Mouse (Mus musculus) CD4-positive helper T cell, adult 2 months (primary cell): ENCODE data around the gene Tacc3.

ENCODE experiments used
- DNase-seq: peaks from one replicate; pipeline ENCODE4 v3.0.0-alpha.2; 2012; ENCODE audit warnings: low read depth, missing footprints, low spot score

Gene Tacc3

DNA sequence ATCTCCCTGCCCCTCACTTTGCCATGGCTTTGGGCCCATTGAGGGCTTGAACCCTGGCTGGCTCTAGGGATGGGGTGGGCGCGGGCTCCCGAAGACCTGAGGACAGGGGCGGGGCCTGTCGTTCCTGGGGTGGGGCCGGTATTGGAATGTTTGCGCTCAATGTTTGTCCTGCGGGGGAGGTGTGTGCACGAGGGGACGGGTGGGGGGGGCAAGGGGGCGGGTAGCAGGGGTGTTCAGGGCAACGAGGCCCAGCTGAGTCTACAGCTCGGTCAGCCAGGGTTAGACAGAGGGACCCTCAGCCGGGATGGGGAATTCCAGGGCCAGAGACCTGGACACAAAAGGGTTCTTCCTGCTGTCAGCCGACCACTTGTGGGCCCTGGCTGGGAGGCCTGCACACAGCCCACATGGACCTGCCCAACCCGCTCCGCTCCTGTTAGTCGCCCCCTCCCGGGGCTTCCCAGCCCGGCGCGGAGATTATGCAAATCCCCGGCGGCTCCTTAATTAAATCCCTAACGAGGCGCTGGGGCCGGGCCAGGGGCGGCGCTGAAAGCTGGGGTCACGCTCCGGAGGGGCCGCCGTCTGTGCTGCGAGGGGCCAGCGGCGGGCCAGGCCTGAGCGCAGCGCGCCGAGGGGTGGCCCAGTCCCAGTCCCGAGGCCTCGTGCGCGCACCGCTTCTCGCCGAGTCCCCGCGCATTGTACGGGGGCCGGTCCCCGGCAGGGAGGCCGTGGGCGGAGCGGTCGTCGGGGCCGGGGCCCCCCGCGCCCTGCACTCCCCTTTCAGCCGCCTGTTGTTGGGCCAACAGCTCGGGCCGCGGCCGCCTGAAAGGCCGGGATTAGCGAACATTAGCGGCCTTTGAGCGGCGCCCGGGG is 37.2 kb downstream of the Tacc3 start:
- no peak for DNase-seq

DNA sequence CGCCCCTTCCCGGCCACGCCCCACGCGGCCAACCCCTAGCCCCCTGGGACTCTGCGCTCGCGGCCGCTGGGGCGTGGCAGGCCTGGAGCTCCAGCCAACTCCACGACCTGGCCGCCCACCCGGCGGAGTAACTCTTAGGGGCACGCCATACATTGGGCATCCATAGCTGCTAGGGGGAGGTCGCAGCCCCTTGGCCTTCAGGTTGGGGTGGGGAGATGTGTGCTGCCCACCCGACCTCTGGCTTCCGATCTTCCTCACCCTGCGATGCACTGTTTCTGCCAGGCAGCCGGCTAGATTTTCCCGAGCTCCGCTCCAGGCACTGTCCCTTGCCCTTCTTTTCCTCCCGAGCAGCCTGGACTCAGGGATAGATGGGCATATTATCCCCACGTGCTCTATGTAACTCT is 37.8 kb downstream of the Tacc3 start:
- no peak for DNase-seq

DNA sequence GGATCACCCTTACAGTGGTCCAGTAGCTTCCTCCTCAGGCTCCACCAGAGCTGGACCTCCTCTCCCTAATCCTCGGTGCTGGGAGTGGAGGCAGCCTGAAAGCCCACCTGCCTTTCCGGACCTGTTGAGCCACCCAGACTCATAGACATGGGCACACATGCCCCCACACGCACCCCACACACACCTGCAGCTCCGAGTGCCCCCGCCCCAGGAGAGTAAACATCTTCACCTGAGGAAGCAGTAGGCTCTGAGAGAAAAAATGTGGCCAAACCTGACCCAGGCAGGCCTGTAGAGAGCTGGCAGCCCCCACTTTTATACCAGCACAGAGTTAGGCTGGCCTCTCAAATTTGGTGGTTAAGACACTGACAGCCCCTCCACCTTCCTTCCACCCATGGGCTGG is 38.5 kb downstream of the Tacc3 start:
- DNase-seq, result no peak

DNA sequence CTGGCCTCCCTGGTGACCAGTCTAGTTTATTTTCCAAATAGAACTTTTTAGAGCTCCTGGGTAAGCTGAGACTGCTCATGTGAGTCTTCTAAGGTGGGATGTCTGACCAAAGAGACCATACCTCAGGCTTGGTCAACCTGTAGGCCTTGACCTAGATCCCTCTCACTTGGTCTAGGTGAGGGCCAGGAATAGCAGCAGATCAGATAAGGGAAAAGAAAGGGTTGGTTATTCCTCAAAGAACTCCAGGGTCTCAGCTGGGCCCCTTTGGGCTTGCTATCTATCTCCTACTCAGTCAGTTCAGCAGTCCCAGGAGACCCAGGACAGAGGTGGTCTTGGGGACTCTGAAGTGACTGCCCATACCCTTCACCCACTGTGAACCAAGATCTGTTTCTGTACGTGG is 39.6 kb downstream of the Tacc3 start:
- DNase-seq, result no peak

DNA sequence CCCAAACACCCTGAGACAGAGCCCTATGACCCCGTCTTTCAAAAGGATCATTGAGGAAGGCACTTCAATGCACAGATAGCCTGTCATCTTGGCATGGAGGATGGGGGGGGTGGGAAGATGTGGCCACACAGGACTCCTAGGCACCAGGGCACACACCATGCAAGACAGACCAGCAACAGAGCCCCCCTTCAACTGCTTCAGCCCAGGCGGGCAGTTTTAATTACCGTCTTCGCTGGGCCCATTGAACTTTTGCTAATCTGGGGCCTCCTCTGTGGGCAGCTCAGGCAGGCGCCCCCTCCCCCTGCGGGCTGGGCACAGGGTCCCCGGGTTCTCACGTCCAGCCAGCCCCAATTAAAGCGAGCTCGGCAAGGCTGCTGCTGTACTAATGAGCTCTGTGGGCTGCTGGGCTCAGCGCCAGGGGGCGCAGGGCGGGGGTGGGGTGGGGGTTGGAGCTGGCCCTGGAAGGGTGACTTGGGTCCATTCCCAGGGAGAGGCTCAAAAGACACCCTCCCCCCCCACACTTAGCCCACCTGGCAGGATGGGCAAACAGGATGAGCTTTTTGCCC is 40.1 kb downstream of the Tacc3 start:
- no peak for DNase-seq

DNA sequence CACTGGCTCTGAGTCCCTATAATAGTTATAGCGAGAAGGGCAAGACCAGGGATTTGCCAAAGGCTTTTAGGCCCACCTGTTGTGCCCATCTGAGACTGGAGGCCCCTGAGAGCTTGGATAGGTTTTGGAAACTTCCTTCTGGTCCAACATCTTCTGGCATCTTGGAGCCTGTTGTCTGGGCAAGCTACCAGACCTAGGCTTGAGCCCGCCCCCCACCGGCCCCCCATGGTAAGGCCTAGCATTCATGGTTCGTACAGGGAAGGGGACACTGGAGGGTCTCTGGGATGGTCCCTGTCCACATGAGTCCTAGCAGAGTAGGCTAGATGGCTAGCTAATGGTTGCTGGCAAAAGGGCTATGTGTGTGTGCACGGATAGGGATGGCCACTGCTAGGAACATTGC is 40.7 kb downstream of the Tacc3 start:
- no peak for DNase-seq

DNA sequence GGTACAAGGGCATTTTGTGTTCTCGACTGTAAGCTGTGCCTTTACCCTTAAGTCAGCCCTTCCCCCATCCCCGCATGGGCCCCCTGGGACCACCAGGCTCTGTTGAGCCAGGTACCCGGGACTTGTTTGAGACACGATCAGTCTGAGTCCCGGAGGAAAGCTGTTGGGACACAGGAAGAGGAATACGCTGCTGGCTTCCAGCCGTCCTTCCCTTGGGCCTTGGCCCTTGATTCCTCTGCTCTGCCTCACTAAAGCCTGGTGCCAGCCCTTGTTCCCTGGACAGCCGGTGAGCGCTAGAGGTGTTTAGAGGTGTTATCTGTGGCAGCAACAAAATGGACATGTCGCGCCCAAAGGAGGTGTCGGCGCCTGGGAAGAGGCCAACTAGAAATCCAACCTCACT is 42.1 kb downstream of the Tacc3 start:
- no peak for DNase-seq

DNA sequence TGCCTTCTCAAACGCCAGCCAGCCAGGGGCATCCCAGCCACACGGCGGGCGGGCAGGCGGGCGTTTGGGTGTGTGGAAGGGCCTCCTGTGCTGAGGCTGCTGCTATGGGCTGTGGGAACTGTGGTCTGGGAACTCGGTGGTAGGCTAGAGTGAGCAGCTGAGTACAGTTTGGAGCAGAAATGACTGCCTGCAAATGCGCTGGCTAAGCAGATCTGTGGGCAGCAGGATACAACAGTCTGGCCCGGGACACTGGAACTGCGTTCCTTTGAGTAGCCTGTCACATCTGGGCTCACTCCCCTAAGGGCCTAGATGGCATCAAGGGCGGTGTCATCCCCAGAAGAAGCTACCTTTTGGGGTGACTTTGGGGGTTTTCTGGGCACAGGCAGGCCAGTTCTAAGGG is 43.9 kb downstream of the Tacc3 start:
- DNase-seq, result no peak

DNA sequence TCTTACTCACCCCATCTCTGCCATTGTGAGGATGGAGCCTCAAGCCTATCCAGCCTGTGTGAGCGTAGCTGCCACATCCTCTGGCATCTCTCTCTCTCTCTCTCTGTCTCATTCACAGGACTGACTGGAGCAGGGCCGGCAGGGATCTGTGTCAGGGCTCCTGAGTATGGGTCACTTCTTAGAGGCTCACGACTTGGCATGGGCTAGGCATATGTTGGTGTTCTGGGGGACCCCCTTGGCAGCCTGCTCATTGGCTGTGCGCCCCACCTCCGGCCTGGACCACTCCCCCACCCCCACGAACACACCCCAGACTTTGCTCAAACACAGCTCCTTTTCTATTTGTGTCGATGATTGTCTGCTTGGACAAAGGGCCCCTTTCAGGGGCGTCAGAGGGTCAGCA is 46.1 kb downstream of the Tacc3 start:
- DNase-seq, result no peak

DNA sequence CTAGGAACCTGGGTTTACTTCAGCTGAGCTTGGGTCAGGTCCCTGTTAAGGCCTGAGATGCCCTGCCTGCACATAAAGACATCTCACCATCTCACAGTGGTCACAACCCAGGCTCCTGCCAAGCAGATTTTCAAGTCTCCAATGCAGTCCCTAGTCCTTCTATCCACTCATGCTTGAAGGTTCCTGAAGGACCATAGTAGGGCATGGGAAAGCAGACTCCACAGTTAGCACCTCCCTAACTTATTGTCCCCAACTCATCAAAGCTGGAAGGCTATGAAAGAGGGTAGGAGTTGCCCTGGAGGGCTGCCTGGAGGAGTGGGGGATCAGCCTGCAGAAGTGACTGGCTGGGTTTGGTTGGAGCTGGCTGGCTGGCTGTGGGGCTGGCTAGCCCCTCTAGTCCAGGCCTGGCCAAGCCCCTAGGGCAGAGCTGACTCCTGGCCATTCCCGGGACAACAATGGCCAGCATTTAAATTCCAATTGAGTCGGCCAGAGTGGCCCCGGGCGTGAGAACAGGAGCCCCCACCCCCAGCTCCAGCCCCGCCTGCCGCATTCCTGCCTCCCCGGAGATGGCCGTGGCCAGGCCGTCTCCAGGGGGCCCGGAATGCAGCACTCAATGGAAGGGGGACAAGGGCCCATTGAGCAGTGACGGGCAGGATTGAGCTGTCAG is 47.1 kb downstream of the Tacc3 start:
- DNase-seq, result no peak

DNA sequence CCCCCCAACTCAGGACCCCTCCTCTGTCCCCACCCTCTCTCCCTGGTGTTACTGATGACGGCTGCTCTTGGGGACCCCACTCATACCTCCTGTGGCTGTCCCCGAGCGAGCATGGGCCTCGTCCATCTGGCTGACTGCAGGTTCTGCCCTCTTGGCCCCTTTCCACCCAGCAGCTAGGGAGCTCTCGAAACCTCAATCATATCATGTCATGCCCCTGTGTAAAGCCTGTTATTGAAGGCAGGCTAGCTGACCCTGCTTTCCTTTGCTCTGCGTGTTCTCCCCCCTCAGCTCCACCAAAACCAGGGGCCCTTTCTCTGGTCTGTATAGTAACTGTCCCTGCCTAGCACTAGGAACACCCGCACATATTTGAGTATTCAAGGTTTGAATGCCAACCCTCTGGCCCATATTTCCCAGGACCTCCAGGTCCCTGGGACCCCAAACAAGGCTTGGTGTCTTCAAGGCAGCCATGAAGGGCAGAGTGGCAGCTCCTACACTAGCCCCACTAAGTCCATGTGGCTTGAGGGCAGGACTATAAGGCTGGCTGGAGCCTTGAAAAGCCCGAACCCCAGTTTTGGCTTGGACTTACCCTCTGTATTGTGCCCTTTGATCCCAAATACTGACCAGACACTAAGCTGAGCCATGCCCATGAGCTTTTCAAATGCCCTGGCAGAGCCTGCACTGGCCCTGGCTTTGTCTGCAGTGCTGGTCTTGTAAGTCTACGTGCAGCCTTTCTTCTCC is 47.9 kb downstream of the Tacc3 start:
- DNase-seq, result no peak

DNA sequence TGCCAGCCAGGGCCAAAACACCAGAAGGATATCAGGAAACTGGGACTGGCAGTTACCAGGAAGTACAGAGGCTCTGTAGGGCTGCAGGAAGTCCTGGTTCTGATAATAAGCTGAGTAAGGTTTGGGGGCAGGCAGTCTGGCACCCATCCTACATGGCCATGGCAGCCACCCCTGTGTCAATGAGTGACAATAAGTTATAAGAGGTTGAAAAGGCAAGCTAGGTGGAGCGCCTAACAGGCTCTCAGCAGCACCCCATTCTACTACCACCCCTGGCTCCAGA is 48.4 kb downstream of the Tacc3 start:
- DNase-seq, result no peak

DNA sequence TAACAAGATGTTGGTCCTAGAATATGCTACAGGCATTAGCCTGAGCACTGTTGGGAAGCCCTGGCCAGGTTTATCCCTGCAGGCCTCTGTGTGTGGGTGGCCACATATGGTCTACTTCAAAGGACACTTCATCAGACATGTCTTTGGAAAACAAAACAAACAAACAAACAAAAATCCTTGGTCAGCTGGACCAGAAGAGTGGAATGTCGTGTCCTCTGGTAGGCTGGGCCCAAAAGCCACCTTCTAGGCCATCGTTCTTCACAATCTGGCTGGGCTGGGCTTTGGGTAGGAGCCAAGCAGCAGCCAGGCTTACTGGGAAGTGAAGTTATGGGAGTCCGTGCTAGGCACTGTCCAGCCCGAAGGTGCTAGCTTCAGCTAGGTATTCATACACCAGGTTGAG is 49.2 kb downstream of the Tacc3 start:
- no peak for DNase-seq

DNA sequence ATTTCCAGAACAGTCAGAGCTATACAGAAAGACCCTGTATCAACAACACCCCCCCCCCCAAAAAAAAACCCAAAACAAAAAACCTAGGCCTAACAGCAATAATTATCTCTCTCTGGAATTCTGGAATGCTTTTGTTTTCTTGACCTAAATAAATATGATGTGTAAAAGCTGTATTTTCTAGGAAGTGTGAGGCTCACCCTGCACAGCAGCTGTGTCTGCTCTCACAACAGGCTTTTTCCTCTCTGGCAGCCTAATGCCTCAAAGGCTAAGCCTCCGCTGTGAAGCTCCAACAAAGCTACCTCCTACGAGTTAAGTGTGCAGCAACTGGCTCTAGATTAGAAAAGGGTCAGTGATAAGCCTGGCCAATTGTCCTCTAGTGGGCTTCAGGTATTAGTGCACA is 51.1 kb downstream of the Tacc3 start:
- DNase-seq, result no peak

DNA sequence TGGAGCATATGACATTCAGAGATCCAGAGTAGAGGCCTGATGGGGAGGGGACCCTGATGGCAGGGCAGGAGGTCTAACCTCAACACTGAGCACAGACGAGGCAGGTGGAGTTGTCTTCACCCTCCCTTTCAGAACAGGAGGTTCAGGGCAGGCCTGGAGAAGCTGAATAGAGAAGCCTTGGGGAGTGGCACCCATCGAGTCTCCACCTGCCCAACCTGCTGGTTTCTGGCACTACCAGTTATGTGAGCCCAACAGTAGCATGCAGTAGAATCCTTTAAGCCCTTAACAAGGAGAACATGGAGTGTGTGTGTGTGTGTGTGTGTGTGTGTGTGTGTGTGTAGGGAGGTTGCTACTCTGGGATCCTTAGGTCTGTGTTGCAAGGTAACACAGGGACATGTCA is 54.6 kb downstream of the Tacc3 start:
- DNase-seq, result no peak

DNA sequence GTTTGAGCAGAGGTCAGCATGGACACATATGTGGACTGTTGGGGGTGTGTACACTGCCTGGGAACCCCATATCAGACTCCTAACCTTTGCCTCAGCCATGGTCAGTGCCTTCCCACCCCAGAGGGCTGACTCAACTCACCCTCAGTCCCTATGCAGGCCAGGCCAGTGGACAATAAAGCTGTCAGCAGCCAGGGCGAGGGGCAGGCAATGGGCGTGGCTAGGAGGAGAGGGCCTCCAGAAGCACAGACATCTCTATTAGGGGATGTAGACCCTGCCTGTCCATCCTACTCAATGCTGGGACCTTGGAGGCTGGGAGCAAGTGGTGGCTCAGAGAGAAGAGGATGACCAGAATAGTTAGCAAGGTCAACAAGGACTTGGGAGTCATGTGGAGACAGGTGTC is 57.3 kb downstream of the Tacc3 start:
- DNase-seq, result no peak

DNA sequence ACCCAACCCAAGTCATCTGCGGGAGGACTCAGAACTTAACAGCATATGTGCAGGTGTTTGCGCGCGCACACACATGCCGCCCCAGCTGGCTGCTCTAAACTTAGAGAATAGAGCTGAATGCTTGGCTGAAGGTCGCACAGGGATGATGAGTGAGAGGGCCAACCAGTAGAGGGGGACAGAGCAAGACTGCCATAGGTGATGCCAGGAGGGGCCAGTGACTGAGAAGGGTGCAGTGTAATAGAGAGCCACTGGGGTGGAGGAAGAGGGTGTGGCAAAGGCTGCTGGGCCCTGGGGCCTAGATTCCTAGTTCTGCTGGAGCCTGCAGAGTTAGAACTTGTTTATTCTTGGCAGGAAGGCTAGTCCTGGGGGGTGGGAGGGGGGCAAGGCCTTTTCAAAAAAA is 58.5 kb downstream of the Tacc3 start:
- DNase-seq, result no peak

DNA sequence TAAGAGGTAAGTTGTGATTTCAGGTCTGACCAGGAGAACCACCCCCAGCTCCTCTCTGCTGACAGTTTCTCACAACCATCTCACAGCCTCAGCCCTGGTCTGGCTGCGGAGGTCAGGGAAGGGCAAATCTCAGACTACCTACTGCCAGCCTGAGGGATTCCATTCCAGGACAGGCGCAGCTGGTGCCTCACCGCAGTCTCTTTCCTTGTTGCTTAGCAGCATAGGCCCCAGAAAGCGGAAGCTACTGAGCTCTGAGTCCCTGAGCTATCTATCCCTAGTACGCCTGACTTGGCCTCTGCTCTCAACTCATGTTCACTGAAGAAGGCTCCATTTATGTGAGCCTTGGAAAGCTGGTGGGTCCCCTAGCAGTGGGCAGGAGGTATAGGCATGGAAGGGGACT is 60.5 kb downstream of the Tacc3 start:
- no peak for DNase-seq

DNA sequence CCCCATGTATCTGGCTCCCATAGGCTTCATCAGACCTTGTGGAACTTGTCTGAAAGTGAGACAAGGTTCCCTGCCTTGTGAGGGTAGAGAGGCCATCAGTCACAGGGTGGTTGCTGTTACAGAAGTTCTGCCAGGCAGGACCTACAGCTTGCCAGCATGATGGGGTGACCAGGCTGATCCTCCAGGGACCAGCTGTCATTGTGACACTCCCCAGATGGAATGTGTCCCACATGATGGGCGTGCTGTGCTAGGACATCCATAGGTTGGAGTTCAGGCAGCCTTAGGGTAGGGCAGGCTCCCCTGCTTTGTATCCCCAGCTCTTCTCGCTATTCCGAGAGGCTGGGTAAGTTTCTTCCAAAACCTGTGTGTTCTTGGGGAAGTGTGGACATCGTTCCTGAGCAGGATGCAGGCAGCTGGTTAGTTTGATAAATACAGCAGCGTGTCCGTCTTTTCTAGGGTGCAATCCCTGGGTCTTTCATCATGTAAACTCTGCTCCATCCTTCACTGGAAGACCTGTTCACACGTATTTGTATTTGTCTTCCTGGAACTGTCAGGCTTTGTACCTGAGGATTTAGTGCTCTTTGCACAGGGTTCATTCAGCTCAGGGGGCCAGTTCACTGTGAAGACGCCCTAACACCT is 63.0 kb downstream of the Tacc3 start:
- DNase-seq, result no peak

DNA sequence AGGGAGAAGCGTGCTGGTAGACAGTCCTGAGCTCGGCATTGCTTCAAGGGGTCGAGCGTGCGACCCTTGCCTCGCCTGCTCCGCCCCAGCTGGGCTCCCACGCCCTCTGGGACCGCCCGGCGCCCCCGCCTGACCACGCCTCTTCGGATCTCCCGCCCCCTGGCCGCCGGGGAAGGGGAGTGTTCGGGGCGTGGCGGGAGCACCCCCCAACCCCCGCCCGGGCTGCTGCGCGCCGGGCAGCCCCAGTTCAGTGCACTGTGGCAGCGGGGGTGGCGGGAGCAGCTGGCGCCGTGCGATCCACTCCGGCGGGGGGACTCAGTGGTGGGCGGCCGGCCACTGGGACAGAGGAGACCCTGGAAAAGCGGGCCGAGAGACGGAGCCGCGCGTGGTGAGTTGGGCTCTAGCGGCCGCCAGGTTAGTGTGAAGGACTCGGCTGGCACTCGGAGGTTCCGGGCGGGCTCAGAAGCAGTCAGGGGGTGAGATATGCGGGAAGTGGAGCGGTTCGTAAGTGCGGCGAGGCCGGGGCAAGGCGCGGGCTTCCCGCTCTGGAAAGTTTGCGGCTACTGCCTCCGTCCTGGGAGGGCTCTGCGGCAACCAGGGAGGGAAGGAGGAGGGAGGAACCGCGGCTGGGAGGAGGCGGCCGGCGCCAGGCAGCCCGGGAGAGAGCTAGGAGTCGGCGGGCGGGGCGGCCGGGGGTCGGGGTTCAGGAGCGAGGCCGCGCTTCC is 63.8 kb downstream of the Tacc3 start, which contains the start of gene Fgfr3:
TSS of gene Fgfr3 (plus strand) at position 134 of the 725 bp plus-strand sequence.
- DNase-seq, result peak; percentile 48

DNA sequence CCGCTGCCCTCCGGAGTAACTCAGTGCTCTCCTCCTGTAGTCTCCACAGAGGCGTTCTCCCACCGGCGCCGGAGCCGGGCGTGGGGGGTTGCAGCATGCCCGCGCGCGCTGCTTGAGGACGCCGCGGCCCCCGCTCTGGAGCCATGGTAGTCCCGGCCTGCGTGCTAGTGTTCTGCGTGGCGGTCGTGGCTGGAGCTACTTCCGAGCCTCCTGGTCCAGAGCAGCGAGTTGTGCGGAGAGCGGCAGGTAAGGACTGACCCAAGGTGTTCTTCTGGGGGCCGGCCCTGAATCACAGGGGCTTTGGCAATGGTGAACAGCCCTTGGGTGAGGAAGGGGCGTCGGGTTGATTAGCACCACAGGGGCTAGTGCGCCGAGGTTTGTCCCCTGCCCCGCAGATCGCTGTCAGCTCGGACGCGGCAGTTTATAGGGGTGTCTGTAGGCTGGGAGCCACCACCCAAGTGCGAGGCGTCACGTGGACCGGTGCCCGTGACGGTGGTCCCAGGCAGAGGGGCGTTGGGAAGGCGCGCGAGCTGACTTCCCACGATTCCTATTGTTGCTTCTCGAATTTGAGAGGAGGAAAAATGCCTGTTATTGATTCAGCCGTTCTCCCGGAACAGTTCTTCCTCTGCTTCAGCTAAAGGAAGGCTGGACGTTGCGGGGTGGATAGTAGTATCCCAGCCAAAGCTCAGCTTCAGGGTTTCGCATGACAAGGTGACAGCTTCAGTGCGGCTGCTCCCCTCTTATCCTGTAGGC is 64.5 kb downstream of the Tacc3 start:
- DNase-seq, result no peak
